Mouse (Mus musculus): ENCODE results near the gene Gjb6. TPM values are rescaled to one million over a fixed set of nuclear protein-coding genes. Genes with fewer than 3 reads are reported as not detected.

Gjb6 gene
- polyA plus RNA-seq, 1 experiment from 2014 or later = 1.1 TPM

Other genes starting within 250 kb of the Gjb6 start
- 59.9 and 61.0 TPM in 2 replicates for gene Zmym2, start 247.0 kb downstream of the Gjb6 start, polyA plus RNA-seq (2014; fragmentation: Nextera tagmentation; extraction: Ambion mirVana)
- 1.6 TPM in 1 of 2 replicates, not detected in the other for gene Gja3, start 75.5 kb downstream of the Gjb6 start, polyA plus RNA-seq (2014; fragmentation: Nextera tagmentation; extraction: Ambion mirVana)
- gene Gjb2, start 28.9 kb downstream of the Gjb6 start, polyA plus RNA-seq (2014; fragmentation: Nextera tagmentation; extraction: Ambion mirVana) = 1.3 and 26.7 TPM in 2 replicates
- gene Gm4491, start 17.7 kb downstream of the Gjb6 start, polyA plus RNA-seq (2014; fragmentation: Nextera tagmentation; extraction: Ambion mirVana) = not detected in 2 replicates